Mouse (Mus musculus): ENCODE data around the gene Casq2. TPM values are rescaled to one million over a fixed set of nuclear protein-coding genes. Genes with fewer than 3 reads are reported as not detected.

Casq2 gene
- total RNA-seq (2021) = under 1 TPM; 0.79 to 0.81 TPM
- long read RNA-seq, experiment 1, partial matches to known transcripts = 0 of 1 reads
- long read RNA-seq, experiment 1, other reads (novel, unspliced or antisense) = 0 of 1 reads
- long read RNA-seq, experiment 2, partial matches to known transcripts = 0 of 1 reads
- long read RNA-seq, experiment 2, other reads (novel, unspliced or antisense) = 0 of 1 reads

- TF ChIP-seq CTCF (conservative IDR thresholded peaks at IDR 0.05) = no peak
- Histone ChIP-seq H3K27ac (no peak within 1 kb of the TSS), H3K4me3 (no peak within 1 kb of the TSS)
- no peak for DNase-seq (ENCODE audit: low spot score in 2 of 2)
Measured at GRCm38 (mm10) chr3:102086283-102086682, at the start of gene Casq2. TSS of gene Casq2 (plus strand) at chr3:102086415.

- TF ChIP-seq CTCF (conservative IDR thresholded peaks at IDR 0.05) = no peak
- no peak for DNase-seq (ENCODE audit: low spot score in 2 of 2)
- no peak overlapping the region for H3K27ac ChIP-seq
- no peak overlapping the region for H3K4me3 ChIP-seq
Measured at GRCm38 (mm10) chr3:102037806-102038205, 48.4 kb upstream of the Casq2 start.

- no peak overlapping the region for H3K4me3 ChIP-seq
- H3K27ac ChIP-seq = no peak overlapping the region
- no peak for DNase-seq (ENCODE audit: low spot score in 2 of 2)
- TF ChIP-seq CTCF (conservative IDR thresholded peaks at IDR 0.05) = no peak
Measured at GRCm38 (mm10) chr3:102038608-102039007, 47.6 kb upstream of the Casq2 start.

GRCm38 (mm10) chr3:102041632-102042031 is 44.6 kb upstream of the Casq2 start:
- TF ChIP-seq CTCF (conservative IDR thresholded peaks at IDR 0.05) = no peak
- no peak overlapping the region for H3K27ac ChIP-seq
- no peak overlapping the region for H3K4me3 ChIP-seq
- DNase-seq (ENCODE audit: low spot score in 2 of 2) = no peak

GRCm38 (mm10) chr3:102045071-102045470 is 41.1 kb upstream of the Casq2 start:
- Histone ChIP-seq H3K27ac (no peak overlapping the region), H3K4me3 (no peak overlapping the region)
- TF ChIP-seq CTCF (conservative IDR thresholded peaks at IDR 0.05) = peak; percentile 72
- peak in 1 of 2 experiments; percentile 23 for DNase-seq (ENCODE audit: low spot score in 2 of 2)

- Histone ChIP-seq H3K27ac (no peak overlapping the region), H3K4me3 (no peak overlapping the region)
- no peak for DNase-seq (ENCODE audit: low spot score in 2 of 2)
- no peak for TF ChIP-seq CTCF (conservative IDR thresholded peaks at IDR 0.05)
Measured at GRCm38 (mm10) chr3:102047532-102047931, 38.7 kb upstream of the Casq2 start.

- TF ChIP-seq CTCF (conservative IDR thresholded peaks at IDR 0.05) = no peak
- no peak for DNase-seq (ENCODE audit: low spot score in 2 of 2)
- no peak overlapping the region for H3K27ac ChIP-seq
- H3K4me3 ChIP-seq = no peak overlapping the region
Measured at GRCm38 (mm10) chr3:102049207-102050104, 36.8 kb upstream of the Casq2 start.

GRCm38 (mm10) chr3:102052036-102052435 is 34.2 kb upstream of the Casq2 start:
- Histone ChIP-seq H3K4me3 (no peak overlapping the region), H3K27ac (no peak overlapping the region)
- no peak for TF ChIP-seq CTCF (conservative IDR thresholded peaks at IDR 0.05)
- DNase-seq (ENCODE audit: low spot score in 2 of 2) = no peak

- TF ChIP-seq CTCF (conservative IDR thresholded peaks at IDR 0.05) = no peak
- no peak overlapping the region for H3K4me3 ChIP-seq
- DNase-seq (ENCODE audit: low spot score in 2 of 2) = no peak
- no peak overlapping the region for H3K27ac ChIP-seq
Measured at GRCm38 (mm10) chr3:102053293-102053692, 32.9 kb upstream of the Casq2 start.

- no peak for DNase-seq (ENCODE audit: low spot score in 2 of 2)
Measured at GRCm38 (mm10) chr3:102055878-102056277, 30.3 kb upstream of the Casq2 start.

GRCm38 (mm10) chr3:102060065-102060464 is 26.1 kb upstream of the Casq2 start:
- peak; percentile 58 for TF ChIP-seq CTCF (conservative IDR thresholded peaks at IDR 0.05)
- no peak overlapping the region for H3K27ac ChIP-seq

More at GRCm38 (mm10) chr3:102055878-102056277, 30.3 kb upstream of the Casq2 start:
- no peak overlapping the region for H3K27ac ChIP-seq
- H3K4me3 ChIP-seq = no peak overlapping the region
- no peak for TF ChIP-seq CTCF (conservative IDR thresholded peaks at IDR 0.05)

GRCm38 (mm10) chr3:102061923-102062670 is 24.1 kb upstream of the Casq2 start:
- Histone ChIP-seq H3K4me3 (no peak overlapping the region), H3K27ac (no peak overlapping the region)
- peak; percentile 13 to 70 for DNase-seq (ENCODE audit: low spot score in 2 of 2)
- peak; percentile 95 for TF ChIP-seq CTCF (conservative IDR thresholded peaks at IDR 0.05)

More at GRCm38 (mm10) chr3:102060065-102060464, 26.1 kb upstream of the Casq2 start:
- DNase-seq (ENCODE audit: low spot score in 2 of 2) = no peak
- no peak overlapping the region for H3K4me3 ChIP-seq

- TF ChIP-seq CTCF (conservative IDR thresholded peaks at IDR 0.05) = no peak
- Histone ChIP-seq H3K27ac (no peak overlapping the region), H3K4me3 (no peak overlapping the region)
- DNase-seq (ENCODE audit: low spot score in 2 of 2) = no peak
Measured at GRCm38 (mm10) chr3:102062671-102063010, 23.6 kb upstream of the Casq2 start.

Data from layer of hippocampus, adult 2 months (tissue).